Mouse (Mus musculus) liver, embryonic 14.5 days (tissue): ENCODE data around the gene Ptbp2.

Experiments
- CTCF ChIP-seq: IDR thresholded peaks from 2 replicates; pipeline ENCODE4 v1.5.1; 2016; ENCODE audit warnings: antibody characterized with exemption, low read depth, control low read depth
- EP300 ChIP-seq: IDR thresholded peaks from 2 replicates; pipeline ENCODE4 v1.6.1; 2016; ENCODE audit warnings: antibody characterized with exemption, low read depth

GRCm38 (mm10) chr3:119784366-119784765, at the start of gene Ptbp2:
- no peak for TF ChIP-seq EP300
- TF ChIP-seq CTCF: no peak
